Mouse (Mus musculus): ENCODE results near the gene Ttll5.

The Ttll5 gene

DNA sequence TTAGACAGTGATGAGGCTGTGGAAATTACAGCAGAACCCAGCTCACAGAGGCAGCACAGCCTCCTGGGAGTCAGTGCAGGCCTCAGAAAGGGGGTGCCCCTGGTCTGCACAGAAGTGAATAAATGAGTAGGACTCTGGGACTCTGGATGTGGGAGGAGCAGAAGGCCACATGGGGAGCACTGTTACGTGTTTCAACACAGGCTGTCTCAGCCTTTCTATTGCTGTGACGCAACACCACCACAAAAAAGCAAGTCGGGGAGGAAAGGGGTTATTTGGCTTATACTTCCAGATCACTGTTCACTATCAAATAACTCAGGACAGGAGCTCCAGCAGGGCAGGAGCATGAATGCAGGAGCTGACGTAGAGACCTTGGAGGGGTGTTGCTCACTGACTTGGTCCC, 271.3 kb downstream of the Ttll5 start:
- no peak for DNase-seq (ENCODE audit: low spot score in 2 of 2)

DNA sequence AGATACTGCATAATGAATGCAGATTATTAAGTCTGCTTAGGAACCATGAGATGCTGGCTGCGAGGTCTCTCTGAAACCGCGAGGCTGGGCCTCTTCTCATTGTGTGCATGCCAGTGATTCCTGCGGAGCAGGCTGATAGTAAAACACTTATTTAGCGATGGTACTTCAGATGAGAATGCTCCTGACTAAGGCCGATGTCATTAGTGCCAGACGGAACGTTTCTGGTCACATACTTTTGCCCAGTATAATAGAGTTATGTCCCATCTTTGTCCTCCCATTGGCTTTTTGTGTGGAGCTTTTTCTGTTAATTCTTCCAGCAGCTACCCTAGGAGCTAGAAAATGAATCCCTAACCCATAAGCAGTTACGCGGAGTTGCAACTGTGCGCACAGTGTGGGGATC, 273.3 kb downstream of the Ttll5 start:
- DNase-seq (ENCODE audit: low spot score in 2 of 2) = no peak

DNA sequence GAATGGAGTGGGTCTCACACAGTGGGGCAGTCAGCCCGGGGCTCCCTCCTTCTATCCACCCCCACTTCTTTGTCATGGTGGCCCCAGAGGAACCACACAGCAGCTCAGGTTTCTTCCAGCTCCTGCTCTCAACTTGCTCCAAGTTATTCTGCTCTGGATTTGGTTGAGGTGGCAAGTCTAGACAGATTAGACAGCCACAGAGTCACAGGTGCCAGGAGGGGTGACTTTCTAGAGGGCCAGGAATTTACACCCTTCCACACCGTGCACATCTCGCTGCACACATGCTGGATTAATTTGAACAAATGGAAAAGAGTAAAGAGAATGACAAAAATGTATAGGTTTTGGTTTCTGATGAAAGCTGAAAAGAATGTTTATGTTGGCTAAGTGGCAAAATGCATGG, 276.3 kb downstream of the Ttll5 start:
- no peak for DNase-seq (ENCODE audit: low spot score in 2 of 2)

DNA sequence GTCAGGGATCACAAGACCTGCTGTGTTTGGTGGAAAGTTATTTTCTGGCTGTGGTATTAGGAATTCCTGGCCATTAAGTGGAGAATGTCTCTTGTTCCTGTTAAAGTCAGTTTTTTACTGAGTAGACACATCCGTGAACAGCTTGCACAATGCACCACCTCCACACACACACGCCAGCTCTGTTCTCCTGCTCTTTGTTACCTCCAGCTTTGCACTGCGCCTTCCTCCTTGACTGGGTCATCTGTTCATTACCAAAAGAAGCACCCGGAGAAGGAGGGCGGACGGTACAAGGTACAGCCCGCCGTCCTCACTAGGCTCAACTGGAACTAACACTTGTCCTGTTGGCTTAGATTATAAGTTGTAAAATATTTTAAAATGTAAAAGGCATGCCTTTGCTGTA, 278.2 kb downstream of the Ttll5 start:
- DNase-seq (ENCODE audit: low spot score in 2 of 2) = no peak

DNA sequence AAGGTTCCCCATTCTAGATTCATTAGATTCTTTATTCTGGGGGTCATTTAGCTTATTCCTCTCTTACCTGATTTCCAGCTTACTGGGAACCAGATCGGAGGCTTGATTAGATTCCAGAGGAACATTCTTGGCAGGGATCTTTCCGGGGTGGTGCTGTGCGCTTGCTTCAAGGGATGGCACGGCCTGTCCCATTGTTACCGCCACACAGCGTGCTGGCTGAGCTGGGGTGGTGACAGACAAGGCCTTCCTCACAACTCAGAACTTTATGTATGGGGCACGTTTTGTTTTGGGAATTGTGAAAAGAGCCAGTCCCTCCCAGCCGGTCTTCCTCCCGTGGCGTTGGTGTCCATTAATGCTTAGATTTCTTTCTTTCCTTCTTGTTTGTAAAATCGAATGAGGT, 278.9 kb downstream of the Ttll5 start:
- DNase-seq (ENCODE audit: low spot score in 2 of 2) = no peak

DNA sequence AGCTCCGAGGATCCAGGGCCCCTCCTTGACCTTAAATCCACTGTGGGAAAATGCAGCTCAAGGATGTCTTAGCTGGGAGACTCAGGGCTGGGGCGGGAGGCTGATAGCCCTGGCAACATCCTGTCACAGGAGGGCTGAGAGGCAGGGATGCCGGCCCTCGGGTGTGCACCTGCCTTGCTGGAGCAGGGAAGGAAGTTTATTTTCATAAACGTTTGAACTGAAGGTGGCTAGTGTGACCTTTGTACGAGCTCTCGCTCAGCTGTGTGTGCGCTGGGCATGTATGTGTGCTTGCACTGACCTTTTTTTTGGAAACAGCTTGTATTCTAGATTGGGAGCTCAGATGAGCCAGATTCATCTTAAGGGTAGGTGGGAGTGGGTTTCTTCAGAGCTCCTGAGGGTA, 279.4 kb downstream of the Ttll5 start:
- DNase-seq (ENCODE audit: low spot score in 2 of 2) = no peak

DNA sequence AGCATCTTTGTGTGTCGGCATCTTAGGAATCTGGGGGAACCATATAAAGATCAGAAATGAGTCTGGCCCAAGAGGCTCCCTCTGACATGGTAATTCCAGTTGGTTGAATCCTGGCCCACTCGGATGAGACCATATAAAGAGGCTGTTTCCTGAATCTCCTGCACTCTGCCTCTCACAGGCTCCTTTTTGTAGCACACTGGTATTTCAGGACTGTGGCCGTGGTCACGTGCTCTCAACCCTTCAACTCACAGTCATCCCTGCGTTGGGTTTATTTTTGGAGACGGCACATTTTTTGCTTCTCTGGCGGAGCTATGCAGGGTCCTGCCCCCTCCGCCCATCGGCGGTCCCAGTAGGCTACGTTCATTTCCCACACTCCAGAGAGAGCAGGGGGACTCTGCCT, 279.8 kb downstream of the Ttll5 start:
- no peak for DNase-seq (ENCODE audit: low spot score in 2 of 2)

DNA sequence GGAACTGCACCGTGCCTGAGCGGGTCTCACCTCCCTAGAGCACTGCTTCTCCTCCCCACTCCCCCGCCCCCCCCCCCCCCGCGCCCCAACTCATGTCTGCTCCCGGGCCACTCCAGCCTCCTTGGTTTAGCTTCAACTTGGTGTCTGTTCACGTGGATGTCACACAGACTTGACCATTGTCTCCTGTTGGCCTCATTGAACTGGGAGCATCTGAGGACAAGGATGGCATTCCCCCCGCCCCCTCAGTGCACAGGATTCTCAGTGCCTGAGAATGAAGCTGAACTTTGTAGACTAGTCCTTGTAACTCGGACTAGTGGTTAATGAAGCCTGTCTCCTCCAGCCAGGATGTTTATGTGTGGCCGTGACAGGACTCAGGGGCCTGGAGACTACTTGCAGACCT, 281.1 kb downstream of the Ttll5 start:
- no peak for DNase-seq (ENCODE audit: low spot score in 2 of 2)

DNA sequence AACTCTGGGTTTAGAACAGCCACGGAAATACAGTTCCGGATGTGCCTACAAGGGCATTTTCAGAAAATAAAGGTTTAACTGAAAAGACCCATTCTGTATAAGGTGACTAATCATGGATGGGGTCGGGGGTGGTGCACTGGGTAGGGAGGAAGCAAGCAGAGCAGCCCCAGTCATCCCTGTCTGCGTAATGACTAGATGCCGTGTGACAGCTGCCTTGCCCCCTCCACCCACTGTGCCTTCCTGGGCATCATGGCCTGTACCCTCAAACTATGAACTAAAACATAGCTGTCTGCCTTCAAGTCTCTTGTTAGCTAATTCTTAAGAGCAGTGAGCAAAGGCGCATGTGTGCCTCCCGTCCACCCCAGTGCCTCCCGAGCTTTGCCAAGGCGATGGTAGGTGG, 281.6 kb downstream of the Ttll5 start:
- DNase-seq (ENCODE audit: low spot score in 2 of 2) = no peak

DNA sequence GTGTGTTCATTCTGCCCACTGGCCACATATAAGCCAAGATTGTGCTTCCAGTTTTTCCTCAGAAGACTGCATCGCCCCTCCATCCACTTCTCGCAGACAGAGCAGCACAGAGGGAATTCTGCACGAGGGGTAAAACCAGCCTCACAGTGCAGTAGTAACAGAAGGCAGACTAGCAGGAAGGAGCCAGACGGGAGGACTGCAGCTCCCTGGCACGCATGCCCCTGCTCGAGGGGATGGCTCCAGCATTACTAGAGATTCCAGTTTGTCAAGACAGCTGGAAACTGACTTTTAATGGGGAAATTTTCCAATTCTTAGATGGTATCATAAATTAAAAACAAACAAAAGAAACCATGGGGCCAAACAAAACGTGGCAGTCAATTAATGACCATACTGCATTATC, 283.2 kb downstream of the Ttll5 start:
- DNase-seq (ENCODE audit: low spot score in 2 of 2) = no peak

DNA sequence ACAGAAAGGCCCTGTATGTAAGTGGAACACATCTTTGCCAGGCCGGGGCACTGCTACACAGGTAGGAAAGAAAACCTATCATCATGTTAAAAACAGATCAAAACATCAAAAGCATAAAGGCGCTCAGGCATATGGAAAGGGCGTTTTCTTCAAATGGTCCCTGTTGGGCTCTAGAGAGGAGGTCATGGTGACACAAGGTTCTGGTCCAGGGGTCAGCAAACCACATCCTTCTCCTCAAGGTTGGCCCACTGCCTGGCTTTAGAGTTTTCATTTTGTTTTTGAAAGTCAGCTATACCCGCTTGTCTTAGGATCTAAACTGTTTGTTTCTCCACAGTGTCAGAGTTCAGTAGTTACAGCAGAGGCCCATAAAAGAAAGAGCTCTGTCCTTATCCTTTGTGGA, 285.1 kb downstream of the Ttll5 start:
- no peak for DNase-seq (ENCODE audit: low spot score in 2 of 2)

DNA sequence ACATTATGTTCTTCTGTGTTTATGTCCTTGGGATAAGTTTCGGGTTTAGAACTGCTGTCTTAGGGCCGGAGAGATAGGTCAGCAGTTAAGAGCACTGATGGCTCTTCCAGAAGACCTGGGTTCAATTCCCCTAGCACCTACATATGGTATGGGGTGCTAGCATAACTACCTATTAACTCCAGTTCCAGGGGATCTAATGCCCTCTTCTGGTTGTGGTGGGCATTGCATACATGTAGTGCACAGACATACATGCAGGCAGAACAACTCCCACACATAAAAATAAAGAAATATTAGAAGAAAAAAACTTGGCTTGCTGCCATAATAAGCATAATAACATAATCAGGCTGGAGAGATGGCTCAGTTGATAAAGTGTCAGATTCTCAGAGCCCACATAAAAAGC, 286.2 kb downstream of the Ttll5 start:
- DNase-seq (ENCODE audit: low spot score in 2 of 2) = no peak

All from right cerebral cortex, postnatal 36 days (tissue).